Mouse (Mus musculus) naive thymus-derived CD4-positive, alpha-beta T cell, adult 5 months (primary cell): ENCODE measurements around the gene H2-M11. TPM values are rescaled to one million over a fixed set of nuclear protein-coding genes. Genes with fewer than 3 reads are reported as not detected.

Experiments used
- polyA plus RNA-seq: library from polyadenylated mRNA; unstranded; fragments of 100-300 nt; shearing (Covaris generic); gene quantifications from one replicate; pipeline ENCODE4 v1.2.1, GENCODE M21; 2017

The H2-M11 gene
- not detected for polyA plus RNA-seq

DNA sequence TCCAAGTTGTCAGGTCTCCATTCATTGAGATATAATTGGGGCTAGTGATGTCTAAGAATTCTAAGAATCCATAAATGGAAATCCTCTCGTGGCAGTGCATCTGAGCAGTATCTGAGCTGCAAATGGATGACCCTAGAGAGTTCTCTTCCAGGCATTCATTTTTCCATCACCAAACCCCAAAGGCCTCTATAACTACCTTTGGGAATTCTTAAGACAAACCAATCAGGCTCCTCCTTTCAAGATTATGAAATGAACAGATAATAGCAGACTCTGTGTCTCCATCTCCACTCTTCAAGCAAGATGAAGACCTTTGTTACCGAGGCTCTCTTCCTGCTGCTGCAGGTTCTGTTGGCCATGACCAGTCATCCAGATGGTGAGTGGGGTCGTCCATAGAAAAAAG lies at the start of gene H2-M11:
Gene H2-M11, plus strand, starts transcription at position 301 of the 400 bp plus-strand sequence.

Other genes starting within 250 kb of the H2-M11 start
- not detected for gene H2-M10.1, start 220.9 kb upstream of the H2-M11 start, polyA plus RNA-seq
- gene H2-M10.3, start 178.7 kb upstream of the H2-M11 start, polyA plus RNA-seq: not detected
- gene H2-M10.4, start 84.7 kb upstream of the H2-M11 start, polyA plus RNA-seq: not detected
- gene H2-M9, start 95.6 kb downstream of the H2-M11 start, polyA plus RNA-seq: not detected
- not detected for gene H2-M1, start 125.1 kb downstream of the H2-M11 start, polyA plus RNA-seq
- gene H2-M10.5, start 225.8 kb downstream of the H2-M11 start, polyA plus RNA-seq: not detected